Mouse (Mus musculus) cerebellum, adult 2 months (tissue): Measurements from ENCODE around the gene Fam20a.

Experiments used
- CTCF ChIP-seq: fragments of 200-500 bp; IDR thresholded peaks from 2 replicates; pipeline ENCODE4 v1.5.1; 2011; ENCODE audit warnings: low read depth, mild to moderate bottlenecking, control low read depth, low read length, moderate library complexity, borderline replicate concordance; ENCODE audit not compliant: insufficient read depth
- POLR2A ChIP-seq: fragments of 200-500 bp; IDR thresholded peaks from 2 replicates; pipeline ENCODE4 v1.6.1; 2011; ENCODE audit warnings: low read length, control low read depth, borderline replicate concordance; ENCODE audit not compliant: insufficient read depth

GRCm38 (mm10) chr11:109629021-109629521 is 93.0 kb downstream of the Fam20a start:
- no peak for TF ChIP-seq CTCF
- TF ChIP-seq POLR2A = no peak
